Mouse (Mus musculus): Measurements from ENCODE around the gene Hecw2.

DNA sequence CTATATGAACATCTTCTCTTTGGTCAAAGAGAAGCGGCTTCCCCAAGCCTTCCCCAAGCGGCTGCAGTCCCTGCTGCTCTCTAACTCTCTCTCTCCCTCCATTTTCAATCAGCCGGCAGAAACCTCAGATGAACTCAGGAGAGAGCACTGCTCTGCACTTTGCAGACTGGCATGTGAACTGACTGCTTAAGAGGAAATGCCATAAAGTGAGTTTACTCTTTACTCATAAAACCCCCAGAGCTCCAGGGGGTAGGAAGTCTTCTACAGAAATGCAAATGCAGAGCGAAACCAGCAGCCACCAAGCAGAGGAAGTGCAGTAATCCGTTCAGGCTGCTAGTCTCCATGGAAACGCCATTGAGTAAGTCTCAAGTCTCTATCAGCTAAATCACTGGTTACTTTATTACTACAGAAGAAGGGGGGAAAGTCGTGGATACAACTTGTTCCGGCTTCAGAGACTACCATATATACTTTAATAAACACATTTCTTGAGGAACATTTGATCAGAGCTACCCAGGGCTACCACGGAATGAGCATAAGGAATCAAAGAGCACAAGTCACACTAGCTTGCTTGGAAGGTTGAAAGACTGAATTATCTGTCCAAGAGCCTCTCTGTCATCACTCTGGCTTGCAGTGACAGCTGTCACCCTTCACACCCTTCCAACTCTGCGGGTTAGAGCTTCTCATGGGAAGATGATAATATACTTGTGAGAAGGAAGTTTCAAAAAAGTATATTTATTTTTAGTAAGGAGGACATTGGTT is 371.1 kb downstream of the Hecw2 start:
- TF ChIP-seq CTCF (IDR thresholded peaks at IDR 0.05) (no peak), EP300 (IDR thresholded peaks at IDR 0.05) (no peak)
